Mouse (Mus musculus): Measurements from ENCODE around the gene Pdgfb. TPM values are rescaled to one million over a fixed set of nuclear protein-coding genes. Genes with fewer than 3 reads are reported as not detected.

The Pdgfb gene
- polyA plus RNA-seq, 1 experiment: 14.5 TPM

GRCm38 (mm10) chr15:79995552-79995951 is 19.2 kb downstream of the Pdgfb start:
- H3K36me3 ChIP-seq (ENCODE audit: control insufficient read depth, insufficient read depth, low read length): no peaks in the 10 kb centered on the region
- H3K4me1 ChIP-seq (ENCODE audit: control insufficient read depth, insufficient read depth, insufficient read length): no peaks in the 10 kb centered on the region

GRCm38 (mm10) chr15:79994566-79994965 is 20.2 kb downstream of the Pdgfb start:
- no peak overlapping the region for H3K27ac ChIP-seq (ENCODE audit: insufficient read depth, low read length)
- WGBS: 85% methylated on average over 4 of the region's 4 CpGs
- no peaks in the 10 kb centered on the region for H3K4me1 ChIP-seq (ENCODE audit: control insufficient read depth, insufficient read depth, insufficient read length)
- DNase-seq (ENCODE audit: low read depth in 1 of 2, low spot score in 2 of 2): no peak
- no peaks in the 10 kb centered on the region for H3K36me3 ChIP-seq (ENCODE audit: control insufficient read depth, insufficient read depth, low read length)
- H3K27me3 ChIP-seq (ENCODE audit: control insufficient read depth, insufficient read depth, low read length): no peaks in the 10 kb centered on the region
- TF ChIP-seq CTCF (IDR thresholded peaks at IDR 0.05; ENCODE audit: extremely low read depth, insufficient read depth, insufficient read length, insufficient replicate concordance) (no peak), POLR2A (IDR thresholded peaks at IDR 0.05; ENCODE audit: low read depth, low read length) (no peak)
- H3K4me3 ChIP-seq (ENCODE audit: extremely low read depth, insufficient read depth, insufficient read length): no peak overlapping the region

More at GRCm38 (mm10) chr15:79995552-79995951, 19.2 kb downstream of the Pdgfb start:
- Histone ChIP-seq H3K27ac (ENCODE audit: insufficient read depth, low read length) (no peak overlapping the region), H3K4me3 (ENCODE audit: extremely low read depth, insufficient read depth, insufficient read length) (no peak overlapping the region), H3K27me3 (ENCODE audit: control insufficient read depth, insufficient read depth, low read length) (no peaks in the 10 kb centered on the region)
- TF ChIP-seq POLR2A (IDR thresholded peaks at IDR 0.05; ENCODE audit: low read depth, low read length): no peak
- TF ChIP-seq CTCF (IDR thresholded peaks at IDR 0.05; ENCODE audit: extremely low read depth, insufficient read depth, insufficient read length, insufficient replicate concordance): no peak
- DNase-seq (ENCODE audit: low read depth in 1 of 2, low spot score in 2 of 2): no peak
- WGBS: 65% methylated on average over 7 of the region's 7 CpGs

- no peaks in the 10 kb centered on the region for H3K36me3 ChIP-seq (ENCODE audit: control insufficient read depth, insufficient read depth, low read length)
- H3K4me3 ChIP-seq (ENCODE audit: extremely low read depth, insufficient read depth, insufficient read length): no peak overlapping the region
- H3K27ac ChIP-seq (ENCODE audit: insufficient read depth, low read length): no peak overlapping the region
- 86% methylated on average over 8 of the region's 8 CpGs for WGBS
- TF ChIP-seq CTCF (IDR thresholded peaks at IDR 0.05; ENCODE audit: extremely low read depth, insufficient read depth, insufficient read length, insufficient replicate concordance) (no peak), POLR2A (IDR thresholded peaks at IDR 0.05; ENCODE audit: low read depth, low read length) (no peak)
- no peaks in the 10 kb centered on the region for H3K4me1 ChIP-seq (ENCODE audit: control insufficient read depth, insufficient read depth, insufficient read length)
- DNase-seq (ENCODE audit: low read depth in 1 of 2, low spot score in 2 of 2): no peak
- H3K27me3 ChIP-seq (ENCODE audit: control insufficient read depth, insufficient read depth, low read length): no peaks in the 10 kb centered on the region
These were observed 28.6 kb downstream of the Pdgfb start for GRCm38 (mm10) chr15:79986182-79986581.

- DNase-seq (ENCODE audit: low read depth in 1 of 2, low spot score in 2 of 2): no peak
- Histone ChIP-seq H3K27me3 (ENCODE audit: control insufficient read depth, insufficient read depth, low read length) (no peaks in the 10 kb centered on the region), H3K4me1 (ENCODE audit: control insufficient read depth, insufficient read depth, insufficient read length) (no peaks in the 10 kb centered on the region), H3K36me3 (ENCODE audit: control insufficient read depth, insufficient read depth, low read length) (no peaks in the 10 kb centered on the region), H3K27ac (ENCODE audit: insufficient read depth, low read length) (no peak overlapping the region), H3K4me3 (ENCODE audit: extremely low read depth, insufficient read depth, insufficient read length) (no peak overlapping the region)
- TF ChIP-seq POLR2A (IDR thresholded peaks at IDR 0.05; ENCODE audit: low read depth, low read length): no peak
- no peak for TF ChIP-seq CTCF (IDR thresholded peaks at IDR 0.05; ENCODE audit: extremely low read depth, insufficient read depth, insufficient read length, insufficient replicate concordance)
- 41% methylated on average over 11 of the region's 11 CpGs for WGBS
These were observed 29.3 kb downstream of the Pdgfb start for GRCm38 (mm10) chr15:79985471-79985870.

GRCm38 (mm10) chr15:79984152-79984551 is 30.6 kb downstream of the Pdgfb start:
- H3K27me3 ChIP-seq (ENCODE audit: control insufficient read depth, insufficient read depth, low read length): no peaks in the 10 kb centered on the region
- H3K36me3 ChIP-seq (ENCODE audit: control insufficient read depth, insufficient read depth, low read length): no peaks in the 10 kb centered on the region
- H3K27ac ChIP-seq (ENCODE audit: insufficient read depth, low read length): no peak overlapping the region
- 69% methylated on average over 7 of the region's 7 CpGs for WGBS
- H3K4me3 ChIP-seq (ENCODE audit: extremely low read depth, insufficient read depth, insufficient read length): no peak overlapping the region
- no peak for TF ChIP-seq CTCF (IDR thresholded peaks at IDR 0.05; ENCODE audit: extremely low read depth, insufficient read depth, insufficient read length, insufficient replicate concordance)
- no peak for TF ChIP-seq POLR2A (IDR thresholded peaks at IDR 0.05; ENCODE audit: low read depth, low read length)
- DNase-seq (ENCODE audit: low read depth in 1 of 2, low spot score in 2 of 2): no peak
- H3K4me1 ChIP-seq (ENCODE audit: control insufficient read depth, insufficient read depth, insufficient read length): no peaks in the 10 kb centered on the region

- Histone ChIP-seq H3K4me1 (ENCODE audit: control insufficient read depth, insufficient read depth, insufficient read length) (no peaks in the 10 kb centered on the region), H3K4me3 (ENCODE audit: extremely low read depth, insufficient read depth, insufficient read length) (no peak overlapping the region), H3K27ac (ENCODE audit: insufficient read depth, low read length) (no peak overlapping the region), H3K36me3 (ENCODE audit: control insufficient read depth, insufficient read depth, low read length) (no peaks in the 10 kb centered on the region), H3K27me3 (ENCODE audit: control insufficient read depth, insufficient read depth, low read length) (no peaks in the 10 kb centered on the region)
- 91% methylated on average over 11 of the region's 11 CpGs for WGBS
- DNase-seq (ENCODE audit: low read depth in 1 of 2, low spot score in 2 of 2): no peak
- TF ChIP-seq POLR2A (IDR thresholded peaks at IDR 0.05; ENCODE audit: low read depth, low read length) (no peak), CTCF (IDR thresholded peaks at IDR 0.05; ENCODE audit: extremely low read depth, insufficient read depth, insufficient read length, insufficient replicate concordance) (no peak)
These were observed 34.1 kb downstream of the Pdgfb start for GRCm38 (mm10) chr15:79980716-79981115.

- TF ChIP-seq POLR2A (IDR thresholded peaks at IDR 0.05; ENCODE audit: low read depth, low read length) (no peak), CTCF (IDR thresholded peaks at IDR 0.05; ENCODE audit: extremely low read depth, insufficient read depth, insufficient read length, insufficient replicate concordance) (no peak)
- no peak overlapping the region for H3K27ac ChIP-seq (ENCODE audit: insufficient read depth, low read length)
- 95% methylated on average over 11 of the region's 11 CpGs for WGBS
- H3K4me1 ChIP-seq (ENCODE audit: control insufficient read depth, insufficient read depth, insufficient read length): no peaks in the 10 kb centered on the region
- DNase-seq (ENCODE audit: low read depth in 1 of 2, low spot score in 2 of 2): no peak
- H3K27me3 ChIP-seq (ENCODE audit: control insufficient read depth, insufficient read depth, low read length): no peaks in the 10 kb centered on the region
- H3K36me3 ChIP-seq (ENCODE audit: control insufficient read depth, insufficient read depth, low read length): no peaks in the 10 kb centered on the region
- no peak overlapping the region for H3K4me3 ChIP-seq (ENCODE audit: extremely low read depth, insufficient read depth, insufficient read length)
These were observed 42.6 kb downstream of the Pdgfb start for GRCm38 (mm10) chr15:79972186-79972585.

All from spleen, adult 2 months (tissue).